Mouse (Mus musculus): ENCODE results near the gene Grm2.

Gene Grm2

GRCm38 (mm10) chr9:106655884-106656720 lies at the start of gene Grm2:
Gene Grm2 (minus strand): TSS chr9:106656082.
- DNase-seq: peak; percentile 74

DNA sequence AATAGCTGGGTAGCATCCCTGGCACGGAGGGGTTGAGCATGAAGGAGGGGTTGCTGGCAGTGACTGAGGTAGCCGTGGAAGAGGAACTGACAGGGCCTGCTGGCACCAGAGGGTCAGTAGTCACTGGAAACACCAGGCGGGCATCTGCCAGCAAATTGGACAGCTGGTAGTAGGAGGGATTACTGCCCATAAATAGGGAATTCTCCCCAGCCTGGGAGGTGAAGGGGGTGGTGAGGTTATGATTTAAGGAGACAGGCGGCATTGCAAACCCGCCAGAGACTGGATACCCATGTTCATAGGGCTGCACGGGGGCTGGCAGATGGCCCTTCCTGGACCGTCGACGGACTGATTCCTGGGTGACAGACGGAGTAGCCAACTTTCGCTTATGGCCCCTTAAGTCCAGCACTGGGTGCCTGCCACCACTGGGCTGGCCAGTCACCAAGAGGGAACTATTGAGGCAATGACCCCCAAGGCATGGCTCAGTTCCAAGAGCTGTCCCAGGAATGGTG lies 37.1 kb upstream of the Grm2 start:
- DNase-seq: no peak

- DNase-seq: no peak
Observed at GRCm38 (mm10) chr9:106688834-106689233, 33.0 kb upstream of the Grm2 start.

GRCm38 (mm10) chr9:106686983-106687650 lies 31.2 kb upstream of the Grm2 start:
- DNase-seq: peak; percentile 82

DNA sequence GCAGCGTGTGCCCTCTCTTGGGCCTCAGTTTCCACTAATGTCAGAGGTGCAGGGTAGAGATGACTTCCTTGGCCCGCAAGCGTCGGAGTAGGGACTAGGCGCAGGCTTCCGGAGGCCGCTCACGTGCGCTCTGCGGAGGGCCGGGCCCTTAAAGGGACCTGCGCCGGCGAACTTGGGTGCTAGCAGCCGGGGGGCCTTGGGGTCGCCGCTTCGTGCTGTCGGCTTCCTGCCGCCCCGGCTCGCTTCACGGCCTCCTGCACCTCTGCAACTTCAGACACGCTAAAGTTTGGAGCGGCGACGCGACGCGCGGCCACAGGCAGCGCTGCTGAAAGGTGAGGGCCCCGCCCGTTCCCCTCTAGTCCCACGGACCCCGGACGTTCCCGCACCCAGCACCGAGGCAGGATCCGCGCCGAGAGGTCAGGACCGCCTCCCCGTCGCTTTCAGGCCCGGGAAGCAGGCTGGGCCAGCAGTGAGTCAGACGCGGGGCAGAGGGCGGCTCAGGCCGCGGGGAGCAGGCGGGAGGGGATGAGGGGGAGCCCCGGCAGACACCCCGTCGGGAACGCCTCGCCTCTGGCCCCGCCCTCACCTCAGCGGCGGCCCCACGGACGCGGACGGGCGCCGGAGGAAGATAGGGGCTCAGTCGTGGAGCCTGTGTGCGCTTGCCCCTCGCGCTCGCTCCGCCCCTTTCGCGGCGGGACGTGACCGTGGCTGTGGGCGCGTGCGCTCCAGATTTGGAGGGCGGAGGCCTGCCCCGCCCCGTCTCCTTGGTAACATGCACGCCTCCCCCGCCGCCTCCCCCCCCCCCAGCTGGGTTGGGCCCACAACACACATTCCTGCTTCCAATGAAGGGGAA lies 29.6 kb upstream of the Grm2 start, which contains the start of gene Tex264:
Tex264 (minus strand) TSS at position 679 of the 853 bp plus-strand sequence.
- peak; percentile 86 for DNase-seq

- peak; percentile 10 for DNase-seq
Observed at GRCm38 (mm10) chr9:106684918-106685248, 29.0 kb upstream of the Grm2 start.

DNA sequence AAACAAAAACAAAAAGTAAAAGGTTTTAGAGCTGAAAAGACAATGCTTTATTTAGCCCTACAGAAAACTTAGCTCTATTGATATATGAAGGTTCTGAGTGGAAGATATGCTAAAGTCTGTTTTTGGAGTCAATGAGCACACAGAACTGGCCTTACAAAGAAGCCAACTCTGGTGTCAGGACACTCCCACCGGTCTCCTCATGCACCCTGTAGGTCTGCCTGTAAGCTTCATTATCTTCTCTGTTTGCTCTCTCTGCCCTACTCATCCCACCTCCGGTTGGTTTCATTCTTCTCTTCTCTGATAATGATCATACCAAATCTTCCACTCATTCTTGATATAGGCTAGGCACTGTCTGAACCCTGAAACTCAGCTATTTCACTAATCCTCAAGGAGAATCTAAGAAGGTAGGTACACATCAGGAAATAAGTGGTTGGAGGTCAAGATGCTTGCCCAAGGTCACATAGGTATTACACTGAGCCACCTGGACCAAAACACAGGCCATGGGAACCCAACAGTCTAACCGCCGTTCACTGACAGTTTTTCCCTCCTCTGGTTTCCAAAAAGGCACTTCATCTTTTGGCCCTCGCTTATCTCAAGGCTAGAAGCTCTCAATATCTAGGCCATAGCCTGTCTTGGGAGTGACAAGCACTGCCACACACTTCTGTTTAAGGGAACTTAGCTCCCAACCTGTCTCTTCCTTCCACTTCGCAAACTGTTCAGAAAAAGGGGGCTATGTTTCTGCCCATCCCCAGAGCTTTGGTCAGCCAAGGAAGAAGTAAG lies 28.4 kb upstream of the Grm2 start:
- no peak for DNase-seq

DNA sequence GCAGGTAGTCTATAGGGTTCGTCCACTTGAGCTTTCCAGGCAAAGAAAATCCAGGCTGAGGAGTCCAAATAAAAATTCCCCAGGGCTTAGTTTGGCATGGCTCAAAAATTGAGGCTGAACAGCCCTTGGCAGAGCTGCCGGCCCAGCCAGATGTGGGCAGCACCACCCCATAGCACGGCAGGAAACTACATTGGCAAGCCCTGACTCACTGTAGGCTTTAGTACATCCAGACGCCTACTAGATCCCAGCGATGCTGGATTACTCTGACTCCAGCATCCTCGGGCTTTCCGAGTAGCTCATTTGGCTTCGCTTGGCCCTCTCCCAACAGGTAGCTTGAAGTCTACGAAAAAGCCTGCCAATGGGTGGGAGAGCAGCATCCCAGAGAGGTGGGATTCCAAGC lies 25.1 kb upstream of the Grm2 start:
- DNase-seq: no peak

- no peak for DNase-seq
Observed at GRCm38 (mm10) chr9:106678242-106678641, 22.4 kb upstream of the Grm2 start.

- DNase-seq: no peak
Observed at GRCm38 (mm10) chr9:106677702-106678101, 21.8 kb upstream of the Grm2 start.

- DNase-seq: no peak
Observed at GRCm38 (mm10) chr9:106676571-106676970, 20.7 kb upstream of the Grm2 start.

- DNase-seq: no peak
Observed at GRCm38 (mm10) chr9:106675965-106676364, 20.1 kb upstream of the Grm2 start.

DNA sequence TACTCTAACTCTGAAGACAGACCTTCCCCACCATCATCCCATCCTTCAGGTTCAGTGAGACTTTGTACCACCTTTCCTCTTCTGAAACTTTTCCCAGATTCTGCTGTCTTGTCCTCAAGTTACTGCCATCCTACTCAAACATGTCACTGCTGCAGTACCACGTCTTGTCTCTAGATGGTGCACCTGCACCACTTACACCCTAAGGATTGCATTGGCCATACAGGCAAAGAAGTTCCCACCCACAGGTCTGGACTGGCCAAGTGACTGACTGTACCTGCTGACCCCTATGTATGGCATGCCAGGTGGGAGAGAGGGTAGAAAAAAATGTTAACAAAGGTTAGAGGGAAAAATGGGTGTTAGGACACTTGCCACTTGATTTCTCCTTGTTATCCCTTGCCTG lies 19.6 kb upstream of the Grm2 start:
- peak; percentile 89 for DNase-seq

- no peak for DNase-seq
Observed at GRCm38 (mm10) chr9:106673860-106674259, 18.0 kb upstream of the Grm2 start.

DNA sequence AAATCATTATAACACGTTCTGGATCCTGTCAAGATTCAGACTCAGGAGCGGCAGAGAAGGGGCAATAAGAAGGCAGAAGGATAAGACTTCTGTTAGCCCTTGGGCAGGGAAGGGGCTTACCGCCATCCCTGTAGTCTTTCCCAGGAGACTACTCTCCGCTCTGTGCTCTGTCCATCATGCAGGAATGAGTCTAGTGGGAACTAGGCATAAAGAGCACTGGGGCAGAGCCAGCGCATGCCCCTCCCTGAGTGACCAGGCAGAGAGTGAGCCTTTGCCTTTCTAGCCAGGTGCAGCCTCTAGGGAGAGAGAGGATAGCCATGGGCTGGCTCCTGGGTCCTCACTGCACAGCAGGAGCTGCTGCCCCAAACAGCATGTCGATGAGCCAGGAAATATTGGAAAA lies 9.0 kb upstream of the Grm2 start:
- DNase-seq: no peak

DNA sequence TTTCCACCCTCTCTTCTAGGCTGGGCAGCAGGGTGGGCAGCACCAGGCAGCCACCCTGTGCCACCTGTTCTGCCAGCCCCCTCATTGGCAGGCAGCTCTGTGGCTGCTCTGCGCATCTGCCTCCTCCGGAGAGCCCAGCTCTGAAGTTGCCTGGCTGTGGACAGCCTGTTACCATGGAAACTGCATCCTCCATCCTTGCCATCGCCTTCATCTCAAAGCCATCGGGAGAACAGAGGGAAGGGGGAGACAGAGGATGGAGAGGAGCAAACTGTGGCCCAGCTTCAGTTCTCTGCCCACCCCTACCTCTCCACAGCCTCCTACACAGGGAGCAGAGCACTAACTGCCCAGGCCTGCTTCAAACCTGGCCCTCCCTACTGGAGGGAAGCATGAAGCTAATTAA lies 8.6 kb upstream of the Grm2 start:
- no peak for DNase-seq

- DNase-seq: no peak
Observed at GRCm38 (mm10) chr9:106663200-106663599, 7.3 kb upstream of the Grm2 start.

- no peak for DNase-seq
Observed at GRCm38 (mm10) chr9:106659935-106660334, 4.1 kb upstream of the Grm2 start.

DNA sequence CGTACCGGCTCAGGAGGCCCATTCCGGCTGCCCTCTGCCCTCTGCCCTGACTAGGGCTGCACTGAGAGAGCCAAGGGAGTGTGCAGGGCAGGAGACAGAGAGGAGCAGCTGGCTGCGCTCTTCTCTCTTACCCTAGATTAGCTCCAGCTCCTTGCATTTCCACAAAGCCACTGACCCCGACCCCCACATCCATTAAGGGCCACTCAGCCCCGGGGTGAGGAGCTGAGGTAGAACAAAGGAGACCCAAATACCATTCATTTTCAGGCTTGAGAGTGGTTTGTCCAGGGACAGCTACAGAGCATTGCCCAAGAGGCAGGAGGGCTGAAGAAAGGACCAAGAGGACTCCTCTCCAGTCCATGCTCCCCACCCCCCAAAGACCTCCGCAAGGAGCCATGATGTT lies 3.6 kb upstream of the Grm2 start:
- DNase-seq: no peak

- DNase-seq: no peak
Observed at GRCm38 (mm10) chr9:106657592-106657991, 1.7 kb upstream of the Grm2 start.

DNA sequence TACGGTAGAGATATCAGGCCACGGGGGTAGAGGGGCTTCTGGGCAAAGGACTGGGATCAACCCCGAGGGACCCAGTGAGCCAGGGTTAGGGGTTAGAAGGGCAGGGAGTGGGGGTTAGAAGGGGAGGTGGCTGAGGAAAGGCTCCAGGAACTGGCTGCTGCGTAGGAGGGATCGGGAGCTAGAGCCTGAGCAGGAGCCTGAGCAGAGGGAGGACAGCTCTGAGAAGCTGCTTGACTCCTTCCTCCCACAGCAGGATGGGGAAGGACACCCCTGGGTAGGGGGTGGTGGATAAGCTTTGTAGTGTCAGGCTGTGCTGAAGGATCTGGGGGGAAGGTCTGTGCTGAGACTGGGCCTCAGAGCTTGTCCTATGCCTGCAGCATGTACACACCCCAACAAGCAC lies 938 bp upstream of the Grm2 start:
- DNase-seq: no peak

DNA sequence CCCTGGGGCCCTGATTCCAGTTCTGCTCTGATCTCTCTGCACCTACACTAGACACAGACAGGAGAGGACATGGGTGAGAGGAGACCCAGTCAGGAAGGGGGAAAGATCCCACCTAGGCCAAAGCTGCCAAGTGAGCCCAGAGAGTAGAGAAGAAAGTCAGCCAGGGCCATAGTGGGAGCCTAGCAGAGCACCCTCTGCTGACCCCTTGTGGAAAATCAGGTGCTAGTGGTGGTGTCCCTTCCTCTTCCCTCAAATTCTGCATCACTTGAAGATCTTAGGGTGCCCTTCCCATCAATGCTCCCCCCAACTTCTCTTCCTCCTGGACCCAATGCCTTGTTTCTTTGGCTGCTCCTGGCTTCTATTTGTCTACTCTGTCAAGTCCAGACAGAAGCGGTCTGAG lies 3.2 kb downstream of the Grm2 start:
- DNase-seq: no peak

DNA sequence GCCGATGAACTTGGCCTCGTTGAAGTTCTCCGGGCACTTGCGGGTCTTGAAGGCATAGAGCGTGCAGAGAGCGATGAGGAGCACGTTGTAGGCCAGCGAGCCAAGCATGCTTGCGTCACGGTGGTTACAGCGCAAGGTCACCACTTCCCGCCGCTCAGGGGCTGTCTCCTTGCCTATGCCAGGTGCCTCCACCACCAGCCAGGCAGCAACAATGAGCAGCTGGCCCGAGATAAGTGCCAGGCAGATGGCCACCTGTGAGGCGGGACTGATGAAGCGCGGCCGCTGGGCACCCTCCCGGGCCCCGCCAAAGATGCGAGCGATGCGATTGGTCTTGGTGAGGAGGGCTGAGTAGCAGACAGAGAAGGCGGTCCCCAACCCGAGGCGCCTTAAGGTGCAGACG lies 8.7 kb downstream of the Grm2 start:
- DNase-seq: no peak

Data from lung, postnatal 14 days (tissue).